ENCODE assay signal across 27 mouse cellular contexts in genomic region chr15:85225693-85226092, GRCm38 (mm10). TPM values are rescaled to one million over a fixed set of nuclear protein-coding genes. Genes with fewer than 3 reads are reported as not detected.
"Had no signal": no experiment of that assay in that cellular context is flagged by ENCODE, and none has a peak within 500 bp of the region (broad histone marks: within the 10 kb centered on the region; RNA-seq: fewer than 3 reads in every experiment).

No protein-coding gene starts in this region.

- H3K4me2 ChIP-seq: embryonic facial prominence, embryonic 12.5 days; embryonic facial prominence, embryonic 13.5 days; embryonic facial prominence, embryonic 15.5 days; forebrain, embryonic 12.5 days; forebrain, embryonic 13.5 days; forebrain, embryonic 15.5 days had no signal

- H3K27ac ChIP-seq: embryonic facial prominence, embryonic 10.5 days; embryonic facial prominence, embryonic 12.5 days; embryonic facial prominence, embryonic 13.5 days; embryonic facial prominence, embryonic 15.5 days; forebrain, embryonic 10.5 days; forebrain, embryonic 12.5 days; forebrain, embryonic 13.5 days; forebrain, embryonic 15.5 days; gastrocnemius, adult 2 months; heart, adult 2 months had no signal

- H3K9ac ChIP-seq: embryonic facial prominence, embryonic 12.5 days; embryonic facial prominence, embryonic 13.5 days; embryonic facial prominence, embryonic 15.5 days; forebrain, embryonic 12.5 days; forebrain, embryonic 13.5 days; forebrain, embryonic 15.5 days; forebrain, postnatal 0 days had no signal

- H3K27me3 ChIP-seq: embryonic facial prominence, embryonic 12.5 days; embryonic facial prominence, embryonic 13.5 days; embryonic facial prominence, embryonic 15.5 days; forebrain, embryonic 12.5 days; forebrain, embryonic 13.5 days; forebrain, embryonic 15.5 days had no signal

- H3K9me3 ChIP-seq: embryonic facial prominence, embryonic 10.5 days; embryonic facial prominence, embryonic 12.5 days; embryonic facial prominence, embryonic 13.5 days; embryonic facial prominence, embryonic 15.5 days; forebrain, embryonic 10.5 days; forebrain, embryonic 12.5 days; forebrain, embryonic 13.5 days; forebrain, embryonic 15.5 days had no signal

- DNase-seq: cerebellum, adult 9-10 months; cerebellum, adult 9-11 months; cerebellum, postnatal 10 days; cerebellum, postnatal 14 days; cerebellum, postnatal 25 days; cerebellum, postnatal 36 days; embryo, embryonic 11 days; forebrain, postnatal 0 days; gastrocnemius, adult 2 months; gastrocnemius, postnatal 10 days; gastrocnemius, postnatal 14 days; gastrocnemius, postnatal 25 days; gastrocnemius, postnatal 36 days; heart, adult 11 months; heart, adult 18-20 months; heart, adult 2 months had no signal

- H3K4me1 ChIP-seq: embryonic facial prominence, embryonic 12.5 days; forebrain, embryonic 12.5 days; forebrain, embryonic 15.5 days had no signal

- H3K4me3 ChIP-seq: embryonic facial prominence, embryonic 10.5 days; embryonic facial prominence, embryonic 12.5 days; embryonic facial prominence, embryonic 13.5 days; embryonic facial prominence, embryonic 15.5 days; erythroblast, embryonic 14.5 days; forebrain, embryonic 10.5 days; forebrain, embryonic 12.5 days; forebrain, embryonic 13.5 days; forebrain, embryonic 15.5 days; gastrocnemius, adult 2 months; heart, adult 2 months had no signal

- ATAC-seq: forebrain, embryonic 13.5 days; forebrain, embryonic 14.5 days; forebrain, embryonic 15.5 days; forebrain, embryonic 16.5 days; forebrain, postnatal 0 days had no signal

RNA-seq across cellular contexts. Expression of gene Fbln1, which starts 19.9 kb away (rescaled TPM):
- polyA plus RNA-seq: erythroblast, embryonic 14.5 days had no signal
